Mouse (Mus musculus) embryo, embryonic 10.5 days (tissue): ENCODE data around the gene Stat3.

Experiments
- DNase-seq: peaks from one replicate; pipeline ENCODE4 v3.0.0-alpha.2; 2015; ENCODE audit warnings: low spot score

The Stat3 gene

GRCm38 (mm10) chr11:100853018-100853417 is 86.3 kb downstream of the Stat3 start:
- DNase-seq, result no peak

DNA sequence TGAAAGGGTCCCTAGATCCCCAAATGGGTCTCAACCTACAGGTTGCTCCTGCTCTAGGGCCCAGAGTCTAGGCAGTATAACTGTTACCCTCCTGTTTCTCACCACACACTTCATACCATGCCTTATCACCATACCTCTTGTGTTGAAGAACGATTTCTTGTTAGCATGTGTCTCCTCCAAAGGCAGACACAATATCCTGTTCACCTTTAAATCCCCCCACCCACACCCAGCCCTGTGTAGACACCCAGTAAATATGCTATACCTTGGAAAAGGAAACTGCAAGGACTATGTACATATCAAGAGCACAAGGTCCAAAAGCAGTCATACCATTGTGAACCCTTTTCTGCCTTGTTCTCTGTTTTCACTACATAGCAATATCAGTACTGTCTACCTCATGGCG is 87.3 kb downstream of the Stat3 start:
- no peak for DNase-seq

- peak; percentile 76 for DNase-seq
Observed at GRCm38 (mm10) chr11:100850778-100851528, 88.4 kb downstream of the Stat3 start.

- DNase-seq, result peak; percentile 80
Observed at GRCm38 (mm10) chr11:100850038-100850777, 89.1 kb downstream of the Stat3 start, which contains the start of gene Stat5b. TSS of gene Stat5b (minus strand) at chr11:100850724.

GRCm38 (mm10) chr11:100849456-100850037 is 89.8 kb downstream of the Stat3 start:
- peak; percentile 30 for DNase-seq

DNA sequence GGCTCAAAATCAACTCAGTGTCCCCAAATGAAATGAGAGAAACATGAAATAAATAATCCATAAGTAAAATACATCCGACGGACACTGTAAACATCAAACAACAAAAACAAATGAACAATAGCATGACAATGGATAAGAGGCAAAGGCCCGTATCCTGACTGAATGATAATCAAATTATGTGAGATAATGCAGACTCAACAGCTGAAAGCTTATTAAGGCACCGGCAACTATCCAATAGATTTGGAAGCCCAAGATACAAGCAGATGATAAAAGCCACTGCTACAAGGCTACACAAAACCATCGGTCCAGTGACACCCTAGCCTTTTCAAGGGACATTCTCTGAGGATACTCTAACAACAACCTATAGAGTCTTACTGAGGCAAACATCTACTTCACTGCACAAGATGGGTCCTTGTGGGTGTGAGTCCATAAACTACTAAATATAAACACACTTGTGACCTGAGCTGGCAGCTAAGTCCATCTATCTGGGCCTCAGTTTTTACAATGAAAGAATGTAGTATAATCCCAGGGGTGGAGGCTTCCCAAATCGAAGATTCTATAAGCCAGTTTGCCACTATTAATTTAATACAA is 90.5 kb downstream of the Stat3 start:
- no peak for DNase-seq

- no peak for DNase-seq
Observed at GRCm38 (mm10) chr11:100848080-100848479, 91.3 kb downstream of the Stat3 start.

- no peak for DNase-seq
Observed at GRCm38 (mm10) chr11:100847572-100847971, 91.8 kb downstream of the Stat3 start.

GRCm38 (mm10) chr11:100845793-100846192 is 93.5 kb downstream of the Stat3 start:
- no peak for DNase-seq

- DNase-seq, result no peak
Observed at GRCm38 (mm10) chr11:100844121-100844520, 95.2 kb downstream of the Stat3 start.

DNA sequence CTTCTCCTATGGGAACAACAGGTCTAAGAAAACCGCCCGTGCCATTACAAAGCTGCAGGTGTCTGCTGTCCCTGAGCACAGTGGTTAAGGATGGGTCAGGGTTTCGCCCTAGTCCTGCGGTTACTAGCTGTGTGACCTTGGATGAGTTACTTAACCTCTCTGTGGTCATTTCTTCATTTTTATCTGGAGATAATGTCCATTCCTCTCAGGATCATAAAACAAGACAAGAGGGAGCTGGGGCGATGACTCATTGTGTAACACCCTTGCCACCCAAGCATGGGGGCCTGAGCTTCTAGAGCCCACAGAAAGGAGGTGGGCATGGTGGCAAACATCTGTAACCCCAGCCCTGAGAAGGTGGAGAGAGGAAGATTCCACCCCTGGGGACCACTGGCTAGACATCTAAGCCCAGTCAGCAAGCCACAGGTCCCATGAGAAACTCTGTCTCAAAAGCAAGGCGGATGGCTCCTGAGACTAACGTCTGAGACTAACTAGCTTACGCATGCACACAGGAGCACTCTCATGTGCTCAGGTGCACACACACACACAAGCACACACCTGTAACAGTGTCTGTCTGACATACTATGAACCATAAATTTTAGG is 96.2 kb downstream of the Stat3 start:
- no peak for DNase-seq

GRCm38 (mm10) chr11:100842025-100842424 is 97.3 kb downstream of the Stat3 start:
- no peak for DNase-seq

- no peak for DNase-seq
Observed at GRCm38 (mm10) chr11:100840866-100841265, 98.5 kb downstream of the Stat3 start.

GRCm38 (mm10) chr11:100839523-100839922 is 99.8 kb downstream of the Stat3 start:
- DNase-seq, result no peak

- DNase-seq, result no peak
Observed at GRCm38 (mm10) chr11:100838894-100839293, 100.4 kb downstream of the Stat3 start.

- DNase-seq, result no peak
Observed at GRCm38 (mm10) chr11:100836923-100837702, 102.2 kb downstream of the Stat3 start.
